Mouse (Mus musculus): ENCODE measurements at regions not wholly inside any gene's neighbourhood (a gene's known extent, or its start where the extent isn't known, plus 50 kb on each side); places are given as distances from the start of the nearest gene placed in this dataset.

- in situ Hi-C loops (cut with MboI, MseI) = no loop called here
These were observed 98.4 kb downstream of the Psmg1 start for GRCm38 (mm10) chr16:95892356-95892755.

GRCm38 (mm10) chr16:95886131-95886530 lies 104.6 kb downstream of the Psmg1 start:
- in situ Hi-C loops (cut with MboI, MseI) = no loop called here

- in situ Hi-C loops (cut with MboI, MseI) = loop anchor here (10.0 kb wide), 1 partner anchor 1828 kb away; no protein-coding TSS in a partner anchor
These were observed 117.5 kb downstream of the Psmg1 start for GRCm38 (mm10) chr16:95873297-95873696.

GRCm38 (mm10) chr16:95872436-95872835 lies 118.3 kb downstream of the Psmg1 start:
- in situ Hi-C loops (cut with MboI, MseI) = loop anchor here (10.0 kb wide), 1 partner anchor 1828 kb away; no protein-coding TSS in a partner anchor

- in situ Hi-C loops (cut with MboI, MseI) = loop anchor here (10.0 kb wide), 1 partner anchor 1825 kb away; no protein-coding TSS in a partner anchor
These were observed 120.5 kb downstream of the Psmg1 start for GRCm38 (mm10) chr16:95870291-95870690.

- in situ Hi-C loops (cut with MboI, MseI) = loop anchor here (5.0 kb wide), 1 partner anchor 78 kb away; no protein-coding TSS in a partner anchor
These were observed 121.3 kb downstream of the Psmg1 start for GRCm38 (mm10) chr16:95869501-95869900.

GRCm38 (mm10) chr16:95868896-95869295 lies 121.9 kb downstream of the Psmg1 start:
- in situ Hi-C loops (cut with MboI, MseI) = loop anchor here (5.0 kb wide), 1 partner anchor 78 kb away; no protein-coding TSS in a partner anchor

- in situ Hi-C loops (cut with MboI, MseI) = loop anchor here (5.0 kb wide), 1 partner anchor 80 kb away; no protein-coding TSS in a partner anchor
These were observed 123.2 kb downstream of the Psmg1 start for GRCm38 (mm10) chr16:95867516-95867915.

GRCm38 (mm10) chr16:95866866-95867420 lies 123.8 kb downstream of the Psmg1 start:
- in situ Hi-C loops (cut with MboI, MseI) = loop anchor here (5.0 kb wide), 1 partner anchor 80 kb away; no protein-coding TSS in a partner anchor

GRCm38 (mm10) chr16:95865603-95866002 lies 125.2 kb downstream of the Psmg1 start:
- in situ Hi-C loops (cut with MboI, MseI) = loop anchor here (5.0 kb wide), 1 partner anchor 82 kb away; no protein-coding TSS in a partner anchor

- in situ Hi-C loops (cut with MboI, MseI) = loop anchor here (5.0 kb wide), 1 partner anchor 83 kb away; no protein-coding TSS in a partner anchor
These were observed 126.1 kb downstream of the Psmg1 start for GRCm38 (mm10) chr16:95864646-95865045.

- in situ Hi-C loops (cut with MboI, MseI) = no loop called here
These were observed 126.7 kb downstream of the Psmg1 start for GRCm38 (mm10) chr16:95864106-95864505.

GRCm38 (mm10) chr16:95863565-95863964 lies 127.2 kb downstream of the Psmg1 start:
- in situ Hi-C loops (cut with MboI, MseI) = no loop called here

GRCm38 (mm10) chr16:95862621-95863020 lies 128.1 kb downstream of the Psmg1 start:
- in situ Hi-C loops (cut with MboI, MseI) = no loop called here

- in situ Hi-C loops (cut with MboI, MseI) = no loop called here
These were observed 129.5 kb downstream of the Psmg1 start for GRCm38 (mm10) chr16:95861231-95861690.

- in situ Hi-C loops (cut with MboI, MseI) = no loop called here
These were observed 129.9 kb downstream of the Psmg1 start for GRCm38 (mm10) chr16:95860810-95861209.

- in situ Hi-C loops (cut with MboI, MseI) = no loop called here
These were observed 130.6 kb downstream of the Psmg1 start for GRCm38 (mm10) chr16:95860111-95860510.

GRCm38 (mm10) chr16:95857403-95857802 lies 133.4 kb downstream of the Psmg1 start:
- in situ Hi-C loops (cut with MboI, MseI) = no loop called here

GRCm38 (mm10) chr16:95855230-95855629 lies 135.5 kb downstream of the Psmg1 start:
- in situ Hi-C loops (cut with MboI, MseI) = no loop called here

GRCm38 (mm10) chr16:95851907-95852306 lies 138.9 kb downstream of the Psmg1 start:
- in situ Hi-C loops (cut with MboI, MseI) = no loop called here

- in situ Hi-C loops (cut with MboI, MseI) = no loop called here
These were observed 142.1 kb downstream of the Psmg1 start for GRCm38 (mm10) chr16:95848555-95849082.

- in situ Hi-C loops (cut with MboI, MseI) = no loop called here
These were observed 142.8 kb downstream of the Psmg1 start for GRCm38 (mm10) chr16:95847765-95848483.

Measured in T-helper 1 cell (primary cell).